Mouse (Mus musculus) liver, embryonic 14.5 days (tissue): ENCODE data around the gene Zcchc9.

Experiments used
- CTCF ChIP-seq: IDR thresholded peaks from 2 replicates; pipeline ENCODE4 v1.5.1; 2016; ENCODE audit warnings: antibody characterized with exemption, low read depth, control low read depth
- EP300 ChIP-seq: IDR thresholded peaks from 2 replicates; pipeline ENCODE4 v1.6.1; 2016; ENCODE audit warnings: antibody characterized with exemption, low read depth

GRCm38 (mm10) chr13:91754762-91755161 lies 52.7 kb downstream of the Zcchc9 start:
- TF ChIP-seq EP300 (no peak), CTCF (no peak)
